Mouse (Mus musculus) neural tube, embryonic 12.5 days (tissue): Measurements from ENCODE around the gene Cbx8. TPM values are rescaled to one million over a fixed set of nuclear protein-coding genes. Genes with fewer than 3 reads are reported as not detected.

Experiments
- ATAC-seq: fragments of 200-750 bp; cut with Nextera tagmentation; 2 replicates; pipeline ENCODE4 v1.8.0; 2017; ENCODE audit warnings: low read depth, mild to moderate bottlenecking, moderate TSS enrichment, moderate library complexity; ENCODE audit not compliant: low FRiP score
- H3K27ac ChIP-seq: fragments of 300-500 bp; sonication (generic); 2 replicates; pipeline ENCODE4 v1.5.1; 2016
- H3K27me3 ChIP-seq: fragments of 300-500 bp; sonication (generic); replicated peaks from 2 replicates; pipeline ENCODE4 v1.6.1; 2016; ENCODE audit warnings: mild to moderate bottlenecking
- H3K36me3 ChIP-seq: fragments of 300-500 bp; sonication (generic); 2 replicates; pipeline ENCODE4 v1.6.1; 2016; ENCODE audit warnings: mild to moderate bottlenecking
- H3K4me1 ChIP-seq: fragments of 300-500 bp; sonication (generic); 2 replicates; pipeline ENCODE4 v1.6.1; 2016
- H3K4me2 ChIP-seq: fragments of 300-500 bp; sonication (generic); replicated peaks from 2 replicates; pipeline ENCODE4 v1.6.1; 2016; ENCODE audit warnings: mild to moderate bottlenecking
- H3K4me3 ChIP-seq: fragments of 300-500 bp; sonication (generic); 2 replicates; pipeline ENCODE4 v1.5.1; 2016
- H3K9ac ChIP-seq: fragments of 300-500 bp; sonication (generic); 2 replicates; pipeline ENCODE4 v1.6.1; 2016; ENCODE audit warnings: mild to moderate bottlenecking
- H3K9me3 ChIP-seq: fragments of 300-500 bp; sonication (generic); 2 replicates; pipeline ENCODE4 v1.6.1; 2016; ENCODE audit warnings: mild to moderate bottlenecking
- WGBS: fragments of 180-500 bp; shearing (Covaris S2); methylation state at CpG from one replicate; pipeline ENCODE4 v1.1.7; 2016; 5-methylcytosine and 5-hydroxymethylcytosine counted together
- polyA plus RNA-seq: library from polyadenylated mRNA; unstranded; fragments of >200 nt; fragmentation: Nextera tagmentation; extraction: Ambion mirVana; gene quantifications from 2 replicates; pipeline ENCODE4 v1.2.1, GENCODE M21; 2016

Cbx8 gene
- polyA plus RNA-seq, 1 experiment from 2014 or later, result 9.9 TPM

GRCm38 (mm10) chr11:119072986-119073385 lies 32.2 kb upstream of the Cbx8 start:
- no peak for ATAC-seq
- Histone ChIP-seq H3K4me1 (peaks cover 3% of the 10 kb centered on the region), H3K36me3 (no peaks in the 10 kb centered on the region), H3K4me3 (no peak overlapping the region), H3K9me3 (0 out of 2 replicates have a peak, but pooled peaks cover 4% of the 10 kb centered on the region), H3K4me2 (no peak overlapping the region), H3K27me3 (peaks cover 31% of the 10 kb centered on the region), H3K27ac (no peak overlapping the region), H3K9ac (no peak overlapping the region)
- WGBS, result 59% methylated on average over 6 of the region's 6 CpGs

- 88% methylated on average over 7 of the region's 7 CpGs for WGBS
- H3K4me3 ChIP-seq, result no peak overlapping the region
- H3K9ac ChIP-seq, result no peak overlapping the region
- no peaks in the 10 kb centered on the region for H3K36me3 ChIP-seq
- H3K27ac ChIP-seq, result no peak overlapping the region
- H3K9me3 ChIP-seq, result 0 out of 2 replicates have a peak, but pooled peaks cover 4% of the 10 kb centered on the region
- H3K27me3 ChIP-seq, result peaks cover 28% of the 10 kb centered on the region
- ATAC-seq, result no peak
- H3K4me1 ChIP-seq, result no peaks in the 10 kb centered on the region
- no peak overlapping the region for H3K4me2 ChIP-seq
Observed at GRCm38 (mm10) chr11:119072239-119072638, 31.5 kb upstream of the Cbx8 start.

- WGBS, result 79% methylated on average over 8 of the region's 8 CpGs
- H3K36me3 ChIP-seq, result no peaks in the 10 kb centered on the region
- no peak overlapping the region for H3K9ac ChIP-seq
- no peak overlapping the region for H3K4me2 ChIP-seq
- H3K4me3 ChIP-seq, result no peak overlapping the region
- peaks cover 31% of the 10 kb centered on the region; the same call in 1 of the 2 replicates for H3K27me3 ChIP-seq
- no peaks in the 10 kb centered on the region for H3K4me1 ChIP-seq
- no peak overlapping the region for H3K27ac ChIP-seq
- no peak for ATAC-seq
- H3K9me3 ChIP-seq, result 0 out of 2 replicates have a peak, but pooled peaks cover 4% of the 10 kb centered on the region
Observed at GRCm38 (mm10) chr11:119066841-119067240, 26.1 kb upstream of the Cbx8 start.

GRCm38 (mm10) chr11:119059256-119059655 lies 18.5 kb upstream of the Cbx8 start:
- ATAC-seq, result no peak
- H3K9ac ChIP-seq, result no peak overlapping the region
- H3K27me3 ChIP-seq, result peaks cover 84% of the 10 kb centered on the region
- no peak overlapping the region for H3K4me3 ChIP-seq
- no peak overlapping the region for H3K4me2 ChIP-seq
- H3K36me3 ChIP-seq, result no peaks in the 10 kb centered on the region
- no peak overlapping the region for H3K27ac ChIP-seq
- peaks cover 37% of the 10 kb centered on the region for H3K4me1 ChIP-seq
- no peaks in the 10 kb centered on the region for H3K9me3 ChIP-seq
- under 1% methylated on average over 3 of the region's 3 CpGs for WGBS

- Histone ChIP-seq H3K4me1 (peaks cover 47% of the 10 kb centered on the region), H3K36me3 (no peaks in the 10 kb centered on the region)
- WGBS, result 2% methylated on average over 58 of the region's 58 CpGs
Observed at GRCm38 (mm10) chr11:119058041-119058995, 17.5 kb upstream of the Cbx8 start.

GRCm38 (mm10) chr11:119057291-119057690 lies 16.5 kb upstream of the Cbx8 start:
- Histone ChIP-seq H3K4me3 (peak overlapping the region; percentile 57), H3K27me3 (peaks cover 79% of the 10 kb centered on the region), H3K9ac (peak overlapping the region; percentile 94), H3K36me3 (no peaks in the 10 kb centered on the region), H3K4me2 (peak overlapping the region; percentile 84), H3K4me1 (peaks cover 56% of the 10 kb centered on the region), H3K27ac (no peak overlapping the region), H3K9me3 (no peaks in the 10 kb centered on the region)
- 1% methylated on average over 9 of the region's 9 CpGs for WGBS
- no peak for ATAC-seq

More at GRCm38 (mm10) chr11:119058041-119058995, 17.5 kb upstream of the Cbx8 start:
- ATAC-seq, result no peak
- no peaks in the 10 kb centered on the region for H3K9me3 ChIP-seq
- H3K4me3 ChIP-seq, result peak overlapping the region; percentile 5
- H3K27ac ChIP-seq, result no peak overlapping the region
- peaks cover 83% of the 10 kb centered on the region for H3K27me3 ChIP-seq
- H3K9ac ChIP-seq, result 0 out of 2 replicates have a peak overlapping the region, but pooled peaks have one; percentile 3
- peak overlapping the region; percentile 84 for H3K4me2 ChIP-seq

GRCm38 (mm10) chr11:119056301-119057211 lies 15.8 kb upstream of the Cbx8 start:
- WGBS, result 1% methylated on average over 65 of the region's 65 CpGs

GRCm38 (mm10) chr11:119055571-119056131 lies 14.9 kb upstream of the Cbx8 start:
- Histone ChIP-seq H3K27ac (no peak overlapping the region), H3K9ac (peak overlapping the region; percentile 94; the same call in 1 of the 2 replicates), H3K9me3 (no peaks in the 10 kb centered on the region), H3K4me2 (peak overlapping the region; percentile 84), H3K4me1 (peaks cover 60% of the 10 kb centered on the region), H3K4me3 (peak overlapping the region; percentile 57), H3K36me3 (no peaks in the 10 kb centered on the region), H3K27me3 (peaks cover 79% of the 10 kb centered on the region)
- 1% methylated on average over 32 of the region's 32 CpGs for WGBS
- no peak for ATAC-seq

More at GRCm38 (mm10) chr11:119056301-119057211, 15.8 kb upstream of the Cbx8 start:
- peaks cover 79% of the 10 kb centered on the region for H3K27me3 ChIP-seq
- H3K36me3 ChIP-seq, result no peaks in the 10 kb centered on the region
- H3K4me1 ChIP-seq, result peaks cover 60% of the 10 kb centered on the region
- no peak for ATAC-seq
- H3K9ac ChIP-seq, result peak overlapping the region; percentile 94
- H3K4me2 ChIP-seq, result peak overlapping the region; percentile 84
- no peaks in the 10 kb centered on the region for H3K9me3 ChIP-seq
- H3K4me3 ChIP-seq, result peak overlapping the region; percentile 57
- H3K27ac ChIP-seq, result 0 out of 2 replicates have a peak overlapping the region, but pooled peaks have one; percentile 46

- Histone ChIP-seq H3K36me3 (no peaks in the 10 kb centered on the region), H3K9me3 (no peaks in the 10 kb centered on the region), H3K27ac (no peak overlapping the region), H3K27me3 (peaks cover 79% of the 10 kb centered on the region), H3K4me1 (peaks cover 60% of the 10 kb centered on the region), H3K4me3 (peak overlapping the region; percentile 30; the same call in 1 of the 2 replicates), H3K4me2 (peak overlapping the region; percentile 84), H3K9ac (peak overlapping the region; percentile 69; the same call in 1 of the 2 replicates)
- ATAC-seq, result no peak
- WGBS, result 1% methylated on average over 47 of the region's 47 CpGs
Observed at GRCm38 (mm10) chr11:119054351-119055345, 13.9 kb upstream of the Cbx8 start.

GRCm38 (mm10) chr11:119053738-119054350 lies 13.1 kb upstream of the Cbx8 start:
- under 1% methylated on average over 34 of the region's 35 CpGs for WGBS
- Histone ChIP-seq H3K27ac (peak overlapping the region; percentile 81), H3K27me3 (peaks cover 79% of the 10 kb centered on the region), H3K4me2 (peak overlapping the region; percentile 84), H3K9me3 (no peaks in the 10 kb centered on the region), H3K4me1 (peaks cover 59% of the 10 kb centered on the region), H3K36me3 (no peaks in the 10 kb centered on the region), H3K9ac (peak overlapping the region; percentile 69), H3K4me3 (peak overlapping the region; percentile 30)
- peak; percentile 23; the same call in 1 of the 2 replicates for ATAC-seq
